Mouse (Mus musculus): ENCODE results near the gene Dnttip1.

DNA sequence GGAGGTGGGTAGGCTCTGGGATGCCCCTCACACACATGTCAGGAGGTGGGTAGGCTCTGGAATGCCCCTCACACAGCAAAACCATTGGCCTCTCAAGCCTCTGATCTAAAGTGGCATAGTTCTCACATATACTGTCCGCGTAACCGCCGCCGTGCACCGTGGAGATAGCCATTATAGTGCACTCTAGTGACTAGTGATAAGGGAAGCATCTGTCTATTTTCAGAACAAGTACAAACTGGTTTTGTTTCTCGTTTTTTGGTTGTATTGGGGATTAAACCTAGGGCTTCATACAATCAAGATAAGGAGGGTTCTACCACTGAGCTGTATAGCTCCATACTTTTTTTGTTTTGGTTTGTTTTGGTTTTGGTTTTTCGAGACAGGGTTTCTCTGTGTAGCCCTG lies 70.0 kb downstream of the Dnttip1 start:
- TF ChIP-seq CTCF (IDR thresholded peaks at IDR 0.05; ENCODE audit: low read depth) (no peak), EP300 (IDR thresholded peaks at IDR 0.05; ENCODE audit: low read depth) (peak; percentile 73)

All from liver, embryonic 14.5 days (tissue).